Mouse (Mus musculus): ENCODE results near the gene Kctd3.

GRCm38 (mm10) chr1:188952501-188952900 is 55.1 kb downstream of the Kctd3 start:
- no peak for TF ChIP-seq CTCF (IDR thresholded peaks at IDR 0.05)
- no peak for TF ChIP-seq EP300 (IDR thresholded peaks at IDR 0.05)

All from lung, postnatal 0 days (tissue).